Mouse (Mus musculus): ENCODE measurements around the gene March10. TPM values are rescaled to one million over a fixed set of nuclear protein-coding genes. Genes with fewer than 3 reads are reported as not detected.
A peak's percentile ranks its signal among the peaks of the same experiment; 100 is the strongest.

March10 gene
- polyA plus RNA-seq, 1 experiment = not detected

DNA sequence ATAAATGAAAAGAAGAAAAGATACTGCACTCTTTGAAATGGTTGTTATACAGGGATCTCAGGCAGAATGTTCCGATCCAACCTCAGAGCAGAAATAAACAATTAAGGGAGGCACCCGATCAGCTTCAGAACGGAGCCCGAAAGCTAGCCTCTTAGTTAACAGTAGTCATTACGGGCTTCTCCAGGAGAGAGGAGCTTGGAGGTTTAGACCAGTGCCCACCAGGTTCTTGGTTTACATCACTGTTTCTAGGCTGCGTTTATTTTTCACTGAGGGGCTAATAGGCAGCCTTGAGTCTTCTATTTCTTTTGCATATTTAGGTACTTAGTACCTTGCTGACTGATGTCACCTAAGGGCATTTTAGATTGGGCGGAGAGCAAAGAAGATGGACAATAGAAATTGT is 506 bp upstream of the March10 start:
- Histone ChIP-seq H3K27ac (ENCODE audit: insufficient read depth, low read depth, low read length) (peak overlapping the region; percentile 91), H3K4me1 (ENCODE audit: control insufficient read depth, insufficient read depth, low read length) (peaks cover 16% of the 10 kb centered on the region), H3K4me3 (ENCODE audit: insufficient read depth, low read depth, low read length) (0 out of 2 replicates have a peak overlapping the region, but pooled peaks have one; percentile 10)
- TF ChIP-seq CTCF (IDR thresholded peaks at IDR 0.05; ENCODE audit: insufficient read depth, low read depth, low read length) (no peak), POLR2A (IDR thresholded peaks at IDR 0.05; ENCODE audit: insufficient read depth, low read depth, low read length) (no peak)
- WGBS = 21% methylated on average over 7 of the region's 7 CpGs

DNA sequence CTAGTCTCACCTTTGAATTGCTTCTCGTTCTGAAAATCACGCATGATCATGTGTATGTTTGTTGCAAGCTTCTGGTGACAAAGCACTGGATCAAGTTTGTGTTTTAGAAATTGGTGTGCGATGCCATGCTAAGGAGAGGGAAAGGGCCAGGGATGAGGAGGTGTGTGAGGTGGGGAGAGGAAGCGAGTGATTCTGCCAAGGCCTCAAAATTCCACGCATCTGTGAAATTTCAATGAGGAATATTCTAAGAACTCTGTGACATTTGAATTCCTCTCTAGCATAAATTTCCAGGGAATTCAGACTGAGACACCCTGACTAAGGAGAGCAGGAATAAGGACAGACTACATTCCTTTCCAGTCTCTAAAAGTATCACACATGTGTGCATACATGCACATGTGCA is 1.4 kb downstream of the March10 start:
- H3K4me1 ChIP-seq (ENCODE audit: control insufficient read depth, insufficient read depth, low read length) = peaks cover 21% of the 10 kb centered on the region
- H3K27ac ChIP-seq (ENCODE audit: insufficient read depth, low read depth, low read length) = no peak overlapping the region
- no peak overlapping the region for H3K4me3 ChIP-seq (ENCODE audit: insufficient read depth, low read depth, low read length)
- 86% methylated on average over 5 of the region's 5 CpGs for WGBS
- TF ChIP-seq POLR2A (IDR thresholded peaks at IDR 0.05; ENCODE audit: insufficient read depth, low read depth, low read length) (no peak), CTCF (IDR thresholded peaks at IDR 0.05; ENCODE audit: insufficient read depth, low read depth, low read length) (no peak)

DNA sequence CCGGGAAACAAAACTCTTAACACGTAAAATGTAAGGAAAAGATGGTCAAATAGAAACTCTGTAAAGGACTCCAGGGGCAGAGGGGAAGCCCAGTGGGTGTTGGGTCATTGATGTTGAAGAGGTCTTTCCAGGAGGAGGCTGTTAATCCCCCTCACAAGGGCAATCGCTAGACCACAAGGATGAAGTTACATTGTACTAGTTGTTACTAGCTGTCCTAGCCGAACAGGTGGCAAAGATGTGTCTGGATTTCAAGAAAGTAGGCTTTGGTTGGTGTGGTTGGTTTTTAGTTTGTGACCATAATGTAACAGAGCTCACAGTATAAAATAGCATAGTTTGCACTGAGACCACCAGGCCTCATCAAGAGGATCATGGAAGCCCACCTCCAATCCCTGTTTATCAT is 3.5 kb downstream of the March10 start:
- TF ChIP-seq CTCF (IDR thresholded peaks at IDR 0.05; ENCODE audit: insufficient read depth, low read depth, low read length) (no peak), POLR2A (IDR thresholded peaks at IDR 0.05; ENCODE audit: insufficient read depth, low read depth, low read length) (no peak)
- H3K4me3 ChIP-seq (ENCODE audit: insufficient read depth, low read depth, low read length) = no peak overlapping the region
- H3K4me1 ChIP-seq (ENCODE audit: control insufficient read depth, insufficient read depth, low read length) = peaks cover 17% of the 10 kb centered on the region
- 90% methylated on average over 4 of the region's 4 CpGs for WGBS
- H3K27ac ChIP-seq (ENCODE audit: insufficient read depth, low read depth, low read length) = no peak overlapping the region

DNA sequence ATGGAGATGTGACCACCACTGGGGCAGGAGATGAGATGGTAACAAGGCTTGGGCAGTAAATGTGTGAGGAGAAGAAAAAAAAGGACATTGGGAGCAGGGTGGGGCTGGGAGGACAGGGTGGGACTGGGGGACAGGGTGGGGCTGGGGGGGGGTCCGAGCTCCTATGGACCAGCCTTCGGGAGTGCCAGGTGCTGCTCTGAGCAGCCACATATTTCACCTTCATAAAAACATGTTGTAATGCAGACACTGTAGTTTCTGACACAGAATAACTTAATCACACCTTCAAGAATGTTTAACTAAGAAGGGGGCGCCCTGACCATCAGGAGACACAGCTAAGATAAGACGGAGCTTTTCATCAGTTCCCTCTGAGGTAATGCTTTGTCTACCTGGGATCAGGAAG is 4.0 kb downstream of the March10 start:
- 94% methylated on average over 4 of the region's 4 CpGs for WGBS
- TF ChIP-seq CTCF (IDR thresholded peaks at IDR 0.05; ENCODE audit: insufficient read depth, low read depth, low read length) = no peak

DNA sequence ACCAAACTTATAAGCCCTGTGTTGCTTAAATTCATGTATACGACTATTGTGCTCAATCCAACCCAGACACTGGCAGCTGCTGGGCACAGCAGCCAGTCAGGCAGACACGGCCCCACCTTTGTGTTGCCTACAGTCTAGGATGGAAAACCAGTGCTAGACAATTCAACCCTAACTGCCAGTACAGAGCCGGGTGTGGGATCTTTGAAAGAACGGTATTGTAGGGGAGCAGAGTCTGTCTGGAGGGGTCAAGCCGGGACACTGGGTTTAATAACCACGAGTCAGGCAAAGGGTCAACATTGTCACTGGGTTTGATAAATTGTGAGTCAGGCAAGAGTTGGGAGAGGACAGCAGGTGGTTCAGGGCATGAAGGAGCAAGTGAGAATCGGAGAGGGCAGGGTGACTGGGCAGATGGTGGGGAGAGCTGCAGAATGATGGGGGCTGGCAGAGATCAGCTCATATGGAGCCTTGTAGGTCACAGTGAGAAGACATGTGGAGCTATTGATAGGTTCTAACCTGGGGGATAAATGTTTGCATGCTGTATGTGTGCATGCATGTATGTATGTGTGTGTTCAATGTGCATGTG is 4.9 kb downstream of the March10 start:
- H3K27ac ChIP-seq (ENCODE audit: insufficient read depth, low read depth, low read length) = no peak overlapping the region
- 55% methylated on average over 7 of the region's 7 CpGs for WGBS
- no peak for TF ChIP-seq POLR2A (IDR thresholded peaks at IDR 0.05; ENCODE audit: insufficient read depth, low read depth, low read length)
- no peak for TF ChIP-seq CTCF (IDR thresholded peaks at IDR 0.05; ENCODE audit: insufficient read depth, low read depth, low read length)
- H3K4me3 ChIP-seq (ENCODE audit: insufficient read depth, low read depth, low read length) = no peak overlapping the region
- peaks cover 9% of the 10 kb centered on the region for H3K4me1 ChIP-seq (ENCODE audit: control insufficient read depth, insufficient read depth, low read length)

More for the DNA sequence above, 4.0 kb downstream of the March10 start:
- Histone ChIP-seq H3K4me3 (ENCODE audit: insufficient read depth, low read depth, low read length) (no peak overlapping the region), H3K27ac (ENCODE audit: insufficient read depth, low read depth, low read length) (no peak overlapping the region), H3K4me1 (ENCODE audit: control insufficient read depth, insufficient read depth, low read length) (peaks cover 12% of the 10 kb centered on the region)

DNA sequence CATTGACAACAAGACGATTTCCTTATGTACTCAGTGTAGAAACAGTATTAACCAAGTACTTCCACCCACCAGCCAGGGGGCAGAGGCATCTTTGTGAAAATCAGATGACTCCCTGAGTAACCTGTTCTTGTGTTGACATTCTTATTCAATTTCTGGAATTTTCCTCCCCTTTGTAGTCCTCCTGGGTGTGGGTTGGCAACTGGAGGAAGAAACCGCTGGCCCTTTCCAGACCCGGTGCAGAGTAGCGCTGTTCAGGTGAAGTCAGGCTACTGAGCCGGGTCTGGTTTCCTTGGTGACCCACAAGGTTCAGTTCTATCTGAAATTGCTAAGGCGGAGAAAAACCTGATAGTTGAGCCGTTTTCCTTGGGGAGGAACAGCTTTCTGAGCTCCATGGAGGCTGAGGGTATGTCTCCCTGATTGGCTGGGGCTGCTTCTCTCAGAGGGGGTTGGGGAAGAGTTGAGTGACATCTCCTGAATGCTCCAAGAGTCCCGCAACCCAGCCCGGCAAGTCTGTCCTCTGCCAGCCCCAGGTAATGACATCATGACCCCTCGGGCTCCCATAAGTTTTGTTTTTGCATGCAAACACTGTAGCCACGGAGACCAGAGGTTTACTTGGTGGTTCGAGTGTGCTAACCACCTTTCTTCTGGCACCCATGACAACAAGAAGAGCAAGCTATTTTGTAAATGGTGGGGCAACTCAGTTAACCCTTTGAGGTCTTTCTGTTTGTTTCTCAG is 6.8 kb downstream of the March10 start:
- no peak for TF ChIP-seq CTCF (IDR thresholded peaks at IDR 0.05; ENCODE audit: insufficient read depth, low read depth, low read length)
- no peak for TF ChIP-seq POLR2A (IDR thresholded peaks at IDR 0.05; ENCODE audit: insufficient read depth, low read depth, low read length)
- Histone ChIP-seq H3K4me3 (ENCODE audit: insufficient read depth, low read depth, low read length) (no peak overlapping the region), H3K27ac (ENCODE audit: insufficient read depth, low read depth, low read length) (no peak overlapping the region), H3K4me1 (ENCODE audit: control insufficient read depth, insufficient read depth, low read length) (peaks cover 6% of the 10 kb centered on the region; the same call in 1 of the 2 replicates)
- 64% methylated on average over 12 of the region's 12 CpGs for WGBS

DNA sequence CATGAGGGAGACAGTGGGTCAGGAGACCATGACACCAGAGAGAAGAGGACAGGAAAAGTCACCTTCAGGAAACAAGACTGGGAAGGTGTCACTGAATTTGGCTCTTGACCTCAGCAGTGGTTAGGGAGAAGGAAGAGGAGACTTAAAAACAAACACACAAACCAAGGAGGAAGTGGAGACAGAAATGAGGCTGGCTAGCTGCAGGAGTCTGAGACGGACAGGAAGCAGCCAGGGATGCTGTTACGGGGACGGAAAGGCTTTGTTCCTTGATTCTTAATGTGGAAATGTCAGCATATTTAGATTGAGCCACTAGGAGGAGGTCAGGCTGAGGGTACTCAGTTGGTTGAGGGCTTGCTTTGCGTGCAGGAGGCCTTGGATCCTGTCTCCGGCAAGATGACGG is 8.9 kb downstream of the March10 start:
- Histone ChIP-seq H3K4me1 (ENCODE audit: control insufficient read depth, insufficient read depth, low read length) (peaks cover 15% of the 10 kb centered on the region), H3K4me3 (ENCODE audit: insufficient read depth, low read depth, low read length) (no peak overlapping the region), H3K27ac (ENCODE audit: insufficient read depth, low read depth, low read length) (no peak overlapping the region)
- 91% methylated on average over 6 of the region's 6 CpGs for WGBS
- TF ChIP-seq CTCF (IDR thresholded peaks at IDR 0.05; ENCODE audit: insufficient read depth, low read depth, low read length) = no peak
- no peak for TF ChIP-seq POLR2A (IDR thresholded peaks at IDR 0.05; ENCODE audit: insufficient read depth, low read depth, low read length)

DNA sequence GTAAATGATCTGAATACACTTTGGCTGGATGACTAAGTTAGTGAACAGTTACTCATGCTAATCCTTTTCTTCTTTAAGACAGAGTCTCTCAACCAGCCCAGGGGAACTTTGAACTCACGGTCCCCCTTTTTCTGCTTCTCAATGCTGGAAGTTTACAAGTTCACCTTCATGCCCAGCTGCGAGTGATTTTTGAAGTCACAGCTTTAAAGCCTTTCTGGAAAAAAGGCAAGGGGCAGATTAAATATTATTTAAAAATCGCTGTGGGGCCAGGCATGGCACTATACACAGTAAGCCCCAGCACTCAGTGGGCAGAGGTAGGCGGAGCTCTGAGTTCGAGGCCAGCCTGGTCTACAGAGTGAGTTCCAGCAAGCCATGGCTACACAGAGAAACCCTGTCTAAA is 10.3 kb downstream of the March10 start:
- no peak overlapping the region for H3K4me3 ChIP-seq (ENCODE audit: insufficient read depth, low read depth, low read length)
- no peak overlapping the region for H3K27ac ChIP-seq (ENCODE audit: insufficient read depth, low read depth, low read length)
- 90% methylated on average over 5 of the region's 5 CpGs for WGBS
- H3K4me1 ChIP-seq (ENCODE audit: control insufficient read depth, insufficient read depth, low read length) = peaks cover 10% of the 10 kb centered on the region
- TF ChIP-seq CTCF (IDR thresholded peaks at IDR 0.05; ENCODE audit: insufficient read depth, low read depth, low read length) = no peak
- no peak for TF ChIP-seq POLR2A (IDR thresholded peaks at IDR 0.05; ENCODE audit: insufficient read depth, low read depth, low read length)

DNA sequence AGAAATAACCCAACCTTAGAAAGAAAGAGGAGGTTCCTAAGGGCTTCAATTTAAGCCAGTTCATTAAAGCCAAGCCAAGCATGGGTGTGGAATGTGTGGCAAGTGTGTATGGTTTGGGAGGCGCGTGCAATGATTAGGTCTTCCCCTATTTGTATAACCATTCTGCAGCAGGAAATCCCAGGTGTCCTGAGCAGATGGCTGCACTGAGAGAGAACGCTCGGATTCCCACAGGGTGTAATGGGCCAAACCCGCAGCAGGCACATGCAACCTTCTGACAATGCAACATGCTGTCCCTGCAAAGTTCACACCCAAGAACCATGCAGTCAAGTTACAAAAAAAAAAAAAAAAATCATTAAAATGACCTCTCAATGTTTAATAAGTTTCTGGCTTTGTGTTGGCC is 10.8 kb downstream of the March10 start:
- TF ChIP-seq POLR2A (IDR thresholded peaks at IDR 0.05; ENCODE audit: insufficient read depth, low read depth, low read length) = no peak
- no peak for TF ChIP-seq CTCF (IDR thresholded peaks at IDR 0.05; ENCODE audit: insufficient read depth, low read depth, low read length)
- 86% methylated on average over 5 of the region's 5 CpGs for WGBS
- no peak overlapping the region for H3K27ac ChIP-seq (ENCODE audit: insufficient read depth, low read depth, low read length)
- no peak overlapping the region for H3K4me3 ChIP-seq (ENCODE audit: insufficient read depth, low read depth, low read length)
- H3K4me1 ChIP-seq (ENCODE audit: control insufficient read depth, insufficient read depth, low read length) = peaks cover 10% of the 10 kb centered on the region

All from olfactory bulb, adult 2 months (tissue).